Mouse (Mus musculus) myocyte (in vitro differentiated cells): ENCODE measurements around the gene Eln.

Experiments
- CEBPB ChIP-seq: IDR thresholded peaks from 2 replicates; pipeline ENCODE4 v1.6.1; 2011; ENCODE audit warnings: mild to moderate bottlenecking, moderate library complexity; ENCODE audit not compliant: poor library complexity, insufficient read depth, severe bottlenecking
- E2F4 ChIP-seq: IDR thresholded peaks from one replicate; pipeline ENCODE4 v1.6.1; 2011; ENCODE audit warnings: mild to moderate bottlenecking, control low read depth, moderate library complexity; ENCODE audit not compliant: insufficient read depth
- MAX ChIP-seq: IDR thresholded peaks from one replicate; pipeline ENCODE4 v1.6.1; 2011; ENCODE audit warnings: low read depth, mild to moderate bottlenecking, control low read depth
- MYOD1 ChIP-seq, 3 experiments: IDR thresholded peaks; one replicate each; pipeline ENCODE4 v1.6.1; 2011; ENCODE audit warnings: control low read depth in 2 of 3, low read depth in 2 of 3, mild to moderate bottlenecking in 2 of 3, moderate library complexity in 1 of 3; ENCODE audit not compliant: insufficient read length in 2 of 3, control insufficient read depth in 1 of 3
- MYOG ChIP-seq, 3 experiments: IDR thresholded peaks; one replicate each; pipeline ENCODE4 v1.6.1; 2011; ENCODE audit warnings: control low read depth in 2 of 3, low read depth in 2 of 3, mild to moderate bottlenecking in 2 of 3; ENCODE audit not compliant: insufficient read length in 2 of 3, control insufficient read depth in 1 of 3, insufficient read depth in 1 of 3
- POLR2A ChIP-seq: IDR thresholded peaks from one replicate; pipeline ENCODE4 v1.6.1; 2011; ENCODE audit warnings: low read depth, mild to moderate bottlenecking, control low read depth, moderate library complexity; ENCODE audit not compliant: insufficient read length
- POLR2AphosphoS2 ChIP-seq: IDR thresholded peaks from one replicate; pipeline ENCODE4 v1.6.1; 2011; ENCODE audit warnings: low read depth, control low read depth; ENCODE audit not compliant: insufficient read length
- REST ChIP-seq: IDR thresholded peaks from one replicate; pipeline ENCODE4 v1.6.1; 2011; ENCODE audit warnings: mild to moderate bottlenecking, control low read depth, moderate library complexity; ENCODE audit not compliant: insufficient read depth, insufficient read length
- SRF ChIP-seq: IDR thresholded peaks from one replicate; pipeline ENCODE4 v1.6.1; 2011; ENCODE audit warnings: low read depth; ENCODE audit not compliant: control insufficient read depth, insufficient read length
- TCF12 ChIP-seq: IDR thresholded peaks from one replicate; pipeline ENCODE4 v1.6.1; 2011; ENCODE audit warnings: mild to moderate bottlenecking, control low read depth; ENCODE audit not compliant: poor library complexity, insufficient read depth, severe bottlenecking
- TCF3 ChIP-seq: IDR thresholded peaks from one replicate; pipeline ENCODE4 v1.6.1; 2011; ENCODE audit warnings: low read depth, control low read depth; ENCODE audit not compliant: insufficient read length
- USF1 ChIP-seq: IDR thresholded peaks from one replicate; pipeline ENCODE4 v1.6.1; 2011; ENCODE audit warnings: low read depth, mild to moderate bottlenecking, control low read depth, moderate library complexity

- TF ChIP-seq MAX, result no peak
- no peak for TF ChIP-seq TCF12
- TF ChIP-seq E2F4, result no peak
- TF ChIP-seq POLR2A, result no peak
- TF ChIP-seq CEBPB, result no peak
- TF ChIP-seq POLR2AphosphoS2, result no peak
- TF ChIP-seq USF1, result no peak
- no peak for TF ChIP-seq REST
- TF ChIP-seq TCF3, result no peak
- no peak for TF ChIP-seq MYOD1 (IDR thresholded peaks at IDR 0.05; ENCODE audit: control insufficient read depth in 1 of 3, insufficient read length in 2 of 3, low read depth in 2 of 3)
- no peak for TF ChIP-seq MYOG (IDR thresholded peaks at IDR 0.05; ENCODE audit: control insufficient read depth in 1 of 3, insufficient read depth in 1 of 3, insufficient read length in 2 of 3, low read depth in 2 of 3)
- TF ChIP-seq SRF, result no peak
Measured at GRCm38 (mm10) chr5:134776551-134776950, 29.4 kb upstream of the Eln start.
